Mouse (Mus musculus) c-Kit-positive CD71-positive TER-119-negative erythroid progenitor cells, embryonic 14.5 days (primary cell): Measurements from ENCODE around the gene Samd13.

Source experiments
- DNase-seq: peaks from one replicate; pipeline ENCODE4 v3.0.0-alpha.2; 2013; ENCODE audit warnings: low read depth

The Samd13 gene

DNA sequence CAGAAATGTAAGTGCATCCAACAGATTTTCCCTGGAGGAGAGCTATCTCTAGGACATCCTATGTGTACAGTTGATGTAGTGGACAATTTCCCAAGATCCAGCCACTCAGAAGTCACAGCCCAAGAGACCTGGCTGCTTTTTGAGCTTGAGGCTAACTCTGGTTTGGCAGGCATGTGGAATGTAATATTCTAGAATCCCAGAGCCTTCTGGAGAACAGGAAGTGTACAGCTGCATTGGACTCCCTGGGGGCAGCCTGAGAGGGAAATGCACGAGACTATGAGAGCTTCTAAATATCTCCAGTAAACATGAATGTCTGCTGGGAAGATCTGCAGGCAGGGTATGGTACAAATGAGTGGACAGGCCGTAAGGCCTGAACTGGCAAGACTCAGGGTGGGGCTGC is 14.3 kb downstream of the Samd13 start:
- DNase-seq = no peak

- no peak for DNase-seq
Observed at GRCm38 (mm10) chr3:146661907-146662306, 23.5 kb downstream of the Samd13 start.

GRCm38 (mm10) chr3:146661001-146661400 is 24.4 kb downstream of the Samd13 start:
- DNase-seq = no peak

GRCm38 (mm10) chr3:146659321-146659720 is 26.1 kb downstream of the Samd13 start:
- DNase-seq = no peak

- DNase-seq = no peak
Observed at GRCm38 (mm10) chr3:146658061-146658639, 27.2 kb downstream of the Samd13 start.

DNA sequence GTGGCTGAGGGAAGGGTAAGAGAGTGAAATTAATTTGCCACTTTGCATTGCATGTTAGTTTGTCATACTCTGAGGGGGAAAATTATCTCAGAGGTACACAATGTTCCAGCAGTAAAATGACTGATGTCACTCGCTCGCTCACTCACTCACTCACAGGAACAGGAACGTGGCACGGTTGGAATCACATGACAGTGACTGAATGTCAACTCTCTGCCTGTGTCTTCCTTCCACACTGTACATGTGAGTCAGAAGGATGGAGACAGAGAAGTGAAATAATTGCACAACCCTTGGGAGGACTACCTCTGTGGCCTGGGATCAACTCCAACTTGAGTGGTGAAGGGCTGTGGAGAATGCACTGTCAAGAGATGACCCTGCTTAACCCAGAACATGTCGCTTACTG is 28.0 kb downstream of the Samd13 start:
- no peak for DNase-seq

GRCm38 (mm10) chr3:146655111-146655577 is 30.2 kb downstream of the Samd13 start:
- peak; percentile 23 for DNase-seq

DNA sequence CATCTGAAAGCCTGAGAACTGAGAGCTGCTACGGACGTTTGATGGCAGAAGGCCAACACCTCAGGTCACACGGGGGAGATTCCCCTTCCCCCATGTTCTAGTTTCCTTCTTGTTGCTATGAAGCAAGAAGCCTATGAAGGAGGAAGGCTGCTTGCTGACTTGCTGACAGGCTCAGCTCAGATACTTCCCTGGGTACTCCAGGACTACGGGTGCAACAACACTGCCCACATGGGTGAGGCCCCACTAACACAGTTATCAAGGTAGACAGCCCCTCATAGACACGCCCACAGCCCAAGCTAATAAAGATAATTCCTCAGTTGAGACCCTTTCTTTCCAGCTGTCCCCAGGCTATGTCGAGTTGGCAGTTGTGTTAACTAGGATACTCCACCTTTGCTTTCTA is 31.7 kb downstream of the Samd13 start:
- DNase-seq = peak; percentile 30

DNA sequence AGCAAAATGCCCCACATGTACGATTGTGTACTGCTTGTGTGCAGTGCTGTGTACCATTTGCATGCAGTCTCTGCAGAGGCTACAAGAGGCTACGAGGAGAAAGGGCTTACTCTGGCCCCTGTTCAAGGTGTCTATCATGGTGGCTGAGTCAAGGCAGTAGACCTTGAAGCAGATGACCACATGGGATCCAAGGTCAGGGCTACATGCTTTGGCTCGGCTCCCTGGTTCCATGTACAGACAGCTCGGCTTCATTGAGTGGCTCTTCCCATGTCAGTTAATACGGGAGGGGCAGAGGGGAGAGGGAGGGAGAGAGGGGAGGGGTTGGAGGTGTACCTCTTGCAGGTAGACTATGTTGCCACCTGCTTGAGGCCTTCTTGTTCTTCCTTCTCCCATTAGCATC is 33.0 kb downstream of the Samd13 start:
- no peak for DNase-seq

DNA sequence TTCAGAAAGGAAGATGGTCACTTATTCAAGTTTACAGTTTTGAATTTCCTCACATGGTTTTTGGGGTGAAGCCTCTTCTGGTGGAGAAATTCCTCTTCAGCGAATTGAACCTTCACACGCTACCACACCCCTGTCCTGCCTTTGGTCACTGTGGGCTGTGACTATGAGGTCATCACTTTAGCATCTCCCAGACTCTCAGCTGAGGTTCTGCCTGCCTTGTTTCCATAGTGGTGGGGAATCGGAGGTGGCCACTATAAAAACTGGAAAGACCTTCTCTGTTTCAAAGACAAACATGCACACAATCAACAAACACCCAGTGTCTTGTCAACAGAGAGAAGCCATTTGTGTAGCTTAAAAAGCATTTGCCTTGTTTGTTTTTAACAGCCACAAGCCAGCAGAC is 34.2 kb downstream of the Samd13 start, which contains the start of gene 4930503B20Rik:
Gene 4930503B20Rik (minus strand): TSS at position 101 of the 400 bp plus-strand sequence.
- no peak for DNase-seq

DNA sequence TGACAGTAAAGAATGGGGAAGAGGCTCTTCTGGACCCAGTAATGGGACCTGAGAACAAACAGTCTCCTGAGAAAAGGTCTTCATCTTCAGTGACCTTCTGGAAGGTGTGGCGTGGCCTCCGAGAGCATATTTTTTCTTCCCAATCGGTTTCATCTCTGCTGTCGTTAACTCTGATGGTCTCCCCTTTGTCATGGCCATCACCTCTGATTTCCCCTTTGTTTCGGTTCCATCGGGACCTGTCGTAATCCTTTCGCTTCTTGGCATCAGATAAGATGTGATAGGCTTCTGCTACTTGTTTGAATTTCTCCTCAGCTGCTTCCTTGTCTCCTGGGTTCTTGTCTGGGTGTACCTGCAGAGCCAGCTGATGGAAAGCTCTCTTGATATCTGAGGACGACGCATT is 34.7 kb downstream of the Samd13 start:
- no peak for DNase-seq

DNA sequence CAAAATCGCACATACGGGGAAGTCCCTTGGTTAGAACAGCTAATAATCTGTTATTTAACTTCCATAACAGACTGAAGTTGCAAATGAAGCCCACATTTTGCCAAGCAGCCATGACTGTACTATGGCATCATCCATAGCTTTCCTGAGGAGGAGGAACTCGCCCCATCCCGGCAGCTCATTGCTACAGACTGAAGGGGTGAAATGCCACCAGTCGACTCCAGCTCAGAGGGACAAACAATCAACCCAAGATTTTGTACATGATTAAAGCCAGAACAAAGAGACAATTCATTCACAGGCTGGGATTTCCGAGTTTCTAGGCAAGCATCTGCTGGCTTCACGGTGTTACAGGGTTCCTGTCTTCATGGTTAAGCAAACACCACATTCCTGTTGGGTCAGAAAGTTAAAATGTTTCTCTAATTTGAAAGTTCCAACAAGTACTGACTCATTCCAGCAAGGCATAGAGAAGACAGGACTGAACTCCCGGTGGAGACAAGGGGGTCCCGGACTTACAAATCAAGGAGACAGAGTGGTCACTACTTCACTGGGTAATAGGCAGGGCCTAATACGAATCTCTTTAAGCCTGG is 36.0 kb downstream of the Samd13 start:
- no peak for DNase-seq

GRCm38 (mm10) chr3:146641818-146642427 is 43.5 kb downstream of the Samd13 start:
- no peak for DNase-seq

GRCm38 (mm10) chr3:146632506-146632905 is 52.9 kb downstream of the Samd13 start:
- DNase-seq = no peak

DNA sequence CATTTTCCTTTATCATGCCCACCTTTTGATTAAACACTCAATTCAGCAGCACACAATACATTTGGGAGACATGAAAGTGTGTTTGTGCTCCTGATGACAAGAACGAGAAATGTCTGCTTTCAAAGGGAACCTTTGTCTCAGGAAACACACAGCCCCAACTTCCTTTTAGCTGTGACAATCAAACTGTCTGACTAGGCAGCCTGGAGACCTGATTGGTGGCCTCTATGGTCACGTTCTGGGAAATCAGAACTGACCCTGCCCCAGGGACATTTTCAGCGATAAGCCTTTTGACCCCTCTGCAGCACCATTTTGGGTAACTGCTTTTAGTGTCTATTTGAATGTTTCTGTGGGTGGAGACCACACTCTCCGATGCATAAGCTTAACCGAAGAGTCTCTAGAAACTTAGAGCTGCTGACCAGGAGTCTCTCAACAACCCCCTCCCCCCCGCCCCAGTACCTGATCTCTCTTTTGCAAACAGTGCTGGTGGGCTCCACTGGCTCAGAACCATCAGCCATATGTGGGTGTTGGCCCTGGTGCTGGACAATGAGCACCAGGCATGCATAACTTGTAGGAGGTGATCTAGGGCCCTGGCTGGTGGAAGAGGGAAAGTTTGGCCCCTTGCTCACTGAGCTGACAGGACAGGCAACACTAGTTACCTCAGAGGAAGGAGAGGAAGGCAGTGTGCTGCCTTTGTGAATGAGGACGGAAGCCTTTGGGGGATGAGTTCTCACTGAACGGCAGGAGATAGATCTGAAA is 57.0 kb downstream of the Samd13 start:
- no peak for DNase-seq

- no peak for DNase-seq
Observed at GRCm38 (mm10) chr3:146625766-146626165, 59.6 kb downstream of the Samd13 start.

DNA sequence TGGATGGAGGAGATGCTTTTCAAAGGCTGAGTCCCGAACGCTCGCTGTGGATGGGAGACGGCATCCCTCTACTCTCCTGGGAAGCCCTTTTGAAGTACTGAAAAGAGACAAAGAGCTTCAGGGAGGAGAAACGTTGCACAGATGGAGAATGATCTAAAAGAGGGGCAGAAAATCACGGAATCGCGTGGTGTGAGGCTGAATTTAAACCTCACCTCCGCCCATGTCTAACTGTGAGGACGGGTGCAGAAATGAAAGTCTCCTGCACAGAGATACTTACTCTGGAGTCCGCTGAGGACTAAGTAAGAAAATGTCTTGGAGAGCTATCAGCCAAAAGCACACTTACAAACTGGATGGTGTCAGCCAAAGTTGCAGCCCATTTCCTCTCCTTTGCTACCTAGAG is 63.4 kb downstream of the Samd13 start:
- no peak for DNase-seq

- no peak for DNase-seq
Observed at GRCm38 (mm10) chr3:146620555-146621249, 64.7 kb downstream of the Samd13 start.

- DNase-seq = no peak
Observed at GRCm38 (mm10) chr3:146620101-146620500, 65.3 kb downstream of the Samd13 start.

GRCm38 (mm10) chr3:146618357-146618756 is 67.0 kb downstream of the Samd13 start:
- DNase-seq = no peak

GRCm38 (mm10) chr3:146617946-146618345 is 67.4 kb downstream of the Samd13 start:
- DNase-seq = no peak
